Mouse (Mus musculus) brain, embryonic 14.5 days (tissue): ENCODE measurements around the gene Zfp113.

Experiments used
- CTCF ChIP-seq: fragments of 200-500 bp; IDR thresholded peaks from 2 replicates; pipeline ENCODE4 v1.5.1; 2012; ENCODE audit warnings: inconsistent platforms, mild to moderate bottlenecking, moderate library complexity, borderline replicate concordance; ENCODE audit not compliant: insufficient read depth, insufficient read length; ENCODE audit errors: extremely low read depth
- POLR2A ChIP-seq: fragments of 200-500 bp; IDR thresholded peaks from 2 replicates; pipeline ENCODE4 v1.6.1; 2012; ENCODE audit warnings: mild to moderate bottlenecking, inconsistent platforms, borderline replicate concordance; ENCODE audit not compliant: poor library complexity, insufficient read depth, insufficient read length, severe bottlenecking; ENCODE audit errors: extremely low read depth

- TF ChIP-seq CTCF, result no peak
- TF ChIP-seq POLR2A, result no peak
Observed at GRCm38 (mm10) chr5:138107130-138107529, 48.4 kb downstream of the Zfp113 start.
